Mouse (Mus musculus): ENCODE measurements around the gene Ap5s1.
"Not testable (repeated sequence)": the region's sequence is repeated elsewhere in the genome, so short reads cannot be mapped to it uniquely, and the experiment has no call there.

The Ap5s1 gene

GRCm38 (mm10) chr2:131221853-131222515, 15.1 kb downstream of the Ap5s1 start:
- DNase-seq (ENCODE audit: low spot score in 2 of 2) = no peak

- no peak for DNase-seq (ENCODE audit: low spot score in 2 of 2)
These were observed 15.7 kb downstream of the Ap5s1 start for GRCm38 (mm10) chr2:131222562-131222961.

GRCm38 (mm10) chr2:131223569-131223968, 16.7 kb downstream of the Ap5s1 start:
- DNase-seq (ENCODE audit: low spot score in 2 of 2) = no peak

- DNase-seq (ENCODE audit: low spot score in 2 of 2) = no peak
These were observed 18.3 kb downstream of the Ap5s1 start for GRCm38 (mm10) chr2:131225178-131225577.

GRCm38 (mm10) chr2:131226669-131227068, 19.8 kb downstream of the Ap5s1 start:
- DNase-seq (ENCODE audit: low spot score in 2 of 2) = not testable (repeated sequence)

- no peak for DNase-seq (ENCODE audit: low spot score in 2 of 2)
These were observed 20.4 kb downstream of the Ap5s1 start for GRCm38 (mm10) chr2:131227243-131227642.

- no peak for DNase-seq (ENCODE audit: low spot score in 2 of 2)
These were observed 25.7 kb downstream of the Ap5s1 start for GRCm38 (mm10) chr2:131232558-131232957.

- peak; percentile 94 to 97 for DNase-seq (ENCODE audit: low spot score in 2 of 2)
These were observed 26.6 kb downstream of the Ap5s1 start, which contains the start of gene Mavs for GRCm38 (mm10) chr2:131233307-131234126. Gene Mavs, plus strand, starts transcription at chr2:131234063.

GRCm38 (mm10) chr2:131234127-131234650, 27.3 kb downstream of the Ap5s1 start:
- DNase-seq (ENCODE audit: low spot score in 2 of 2) = no peak

- no peak for DNase-seq (ENCODE audit: low spot score in 2 of 2)
These were observed 28.2 kb downstream of the Ap5s1 start for GRCm38 (mm10) chr2:131234970-131235635.

GRCm38 (mm10) chr2:131242180-131242579, 35.3 kb downstream of the Ap5s1 start:
- DNase-seq (ENCODE audit: low spot score in 2 of 2) = no peak

- no peak for DNase-seq (ENCODE audit: low spot score in 2 of 2)
These were observed 36.1 kb downstream of the Ap5s1 start for GRCm38 (mm10) chr2:131242929-131243328.

- DNase-seq (ENCODE audit: low spot score in 2 of 2) = peak; percentile 60 to 75
These were observed 46.9 kb downstream of the Ap5s1 start for GRCm38 (mm10) chr2:131253681-131254328.

- DNase-seq (ENCODE audit: low spot score in 2 of 2) = no peak
These were observed 47.4 kb downstream of the Ap5s1 start for GRCm38 (mm10) chr2:131254329-131254713.

- DNase-seq (ENCODE audit: low spot score in 2 of 2) = no peak
These were observed 48.9 kb downstream of the Ap5s1 start for GRCm38 (mm10) chr2:131255738-131256137.

- no peak for DNase-seq (ENCODE audit: low spot score in 2 of 2)
These were observed 51.8 kb downstream of the Ap5s1 start for GRCm38 (mm10) chr2:131258693-131259092.

GRCm38 (mm10) chr2:131260544-131261307, 53.8 kb downstream of the Ap5s1 start:
- DNase-seq (ENCODE audit: low spot score in 2 of 2) = no peak

- no peak for DNase-seq (ENCODE audit: low spot score in 2 of 2)
These were observed 54.8 kb downstream of the Ap5s1 start for GRCm38 (mm10) chr2:131261481-131262212.

GRCm38 (mm10) chr2:131262213-131262672, 55.4 kb downstream of the Ap5s1 start, which contains the start of gene Pank2:
Gene Pank2, plus strand, starts transcription at chr2:131262495.
- peak; percentile 97 for DNase-seq (ENCODE audit: low spot score in 2 of 2)
